In genomic region chr4:41773502-41773901, GRCm38 (mm10) we compare ENCODE assay signal across 8 mouse cellular contexts. TPM values are rescaled to one million over a fixed set of nuclear protein-coding genes. Genes with fewer than 3 reads are reported as not detected.
DNase-seq lines count a peak whose midpoint lies in the region; ATAC-seq and TF ChIP-seq lines count a peak whose summit lies in the region.
"Not testable (repeated sequence)": the region's sequence is repeated elsewhere in the genome, so short reads cannot be mapped to it uniquely, and the experiment has no call there.

No protein-coding gene starts in this region.

- TF ChIP-seq POLR2A in bone marrow, adult 2 months (IDR thresholded peaks at IDR 0.05; ENCODE audit: borderline replicate concordance, control insufficient read depth, low read depth, low read length) = peak; percentile 10; the same call in 1 of the 2 replicates

- H3K9ac ChIP-seq in embryonic facial prominence, embryonic 14.5 days (ENCODE audit: low read depth, low read length) = 0 out of 2 replicates have a peak overlapping the region, but pooled peaks have one; percentile 19
- H3K9ac ChIP-seq in liver, embryonic 11.5 days (ENCODE audit: low read depth, low read length) = not testable (repeated sequence)
- peak overlapping the region; percentile 38; the same call in 1 of the 2 replicates for H3K9ac ChIP-seq in midbrain, embryonic 15.5 days

- not testable (repeated sequence) for H3K27me3 ChIP-seq in embryonic facial prominence, embryonic 14.5 days (replicated peaks; ENCODE audit: control insufficient read depth, insufficient read depth, low read length); heart, embryonic 10.5 days (ENCODE audit: insufficient read depth, poor library complexity, severe bottlenecking); liver, embryonic 11.5 days (replicated peaks; ENCODE audit: control insufficient read depth, insufficient read depth, low read length); midbrain, embryonic 15.5 days (replicated peaks)

- H3K4me3 ChIP-seq in bone marrow, adult 2 months (replicated peaks; ENCODE audit: control insufficient read depth, low read depth, low read length) = peak overlapping the region; percentile 70
- peak overlapping the region; percentile 37 for H3K4me3 ChIP-seq in embryonic facial prominence, embryonic 14.5 days (ENCODE audit: low read depth, low read length)
- peak overlapping the region; percentile 53 for H3K4me3 ChIP-seq in heart, embryonic 10.5 days
- peak overlapping the region; percentile 44 for H3K4me3 ChIP-seq in liver, embryonic 11.5 days (ENCODE audit: low read depth, low read length)
- peak overlapping the region; percentile 50 for H3K4me3 ChIP-seq in midbrain, embryonic 15.5 days

- peak overlapping the region; percentile 49 for H3K4me2 ChIP-seq in embryonic facial prominence, embryonic 14.5 days (ENCODE audit: low read depth, low read length)
- H3K4me2 ChIP-seq in liver, embryonic 11.5 days = peak overlapping the region; percentile 50
- H3K4me2 ChIP-seq in midbrain, embryonic 15.5 days = peak overlapping the region; percentile 56

- not testable (repeated sequence) for TF ChIP-seq CTCF in bone marrow, adult 2 months (IDR thresholded peaks at IDR 0.05; ENCODE audit: control insufficient read depth, insufficient read depth, low read length)

- not testable (repeated sequence) for H3K27ac ChIP-seq in bone marrow, adult 2 months (ENCODE audit: control insufficient read depth, insufficient read depth, low read depth, low read length, poor library complexity); liver, embryonic 11.5 days (ENCODE audit: low read depth, low read length)
- H3K27ac ChIP-seq in embryonic facial prominence, embryonic 14.5 days (replicated peaks; ENCODE audit: low read depth, low read length) = 0 out of 2 replicates have a peak overlapping the region, but pooled peaks have one; percentile 52
- H3K27ac ChIP-seq in heart, embryonic 10.5 days = peak overlapping the region; percentile 74; the same call in 1 of the 2 replicates
- peak overlapping the region; percentile 60; the same call in 1 of the 2 replicates for H3K27ac ChIP-seq in midbrain, embryonic 15.5 days

- peak; percentile 64 to 65 for DNase-seq in B cell, adult 2 months
- peak; percentile 82 for DNase-seq in embryonic facial prominence, embryonic 14.5 days (ENCODE audit: low spot score)
- peak; percentile 90 for DNase-seq in heart, embryonic 10.5 days (ENCODE audit: low spot score)
- peak; percentile 88 for DNase-seq in kidney, adult 11 months
- not testable (repeated sequence) for DNase-seq in liver, embryonic 11.5 days (ENCODE audit: low spot score)
- DNase-seq in spleen, adult 18-20 months = peak; percentile 62 to 66

- WGBS in bone marrow, adult 2 months = 0% methylated on average over 25 of the region's 25 CpGs
- 1% methylated on average over 14 of the region's 25 CpGs for WGBS in embryonic facial prominence, embryonic 14.5 days
- WGBS in heart, embryonic 10.5 days = under 1% methylated on average over 25 of the region's 25 CpGs
- 1% methylated on average over 17 of the region's 25 CpGs for WGBS in liver, embryonic 11.5 days
- 0% methylated on average over 24 of the region's 25 CpGs for WGBS in midbrain, embryonic 15.5 days

- not testable (repeated sequence) for H3K36me3 ChIP-seq in embryonic facial prominence, embryonic 14.5 days (ENCODE audit: control insufficient read depth, insufficient read depth, low read length); heart, embryonic 10.5 days; liver, embryonic 11.5 days (ENCODE audit: control insufficient read depth, insufficient read depth, low read length); midbrain, embryonic 15.5 days (replicated peaks)

- not testable (repeated sequence) for ATAC-seq in embryonic facial prominence, embryonic 14.5 days (ENCODE audit: low read depth); liver, embryonic 11.5 days (replicated peaks; ENCODE audit: low FRiP score); midbrain, embryonic 15.5 days (replicated peaks)

- not testable (repeated sequence) for H3K4me1 ChIP-seq in bone marrow, adult 2 months (ENCODE audit: control insufficient read depth, insufficient read depth, low read length); embryonic facial prominence, embryonic 14.5 days (ENCODE audit: control insufficient read depth, insufficient read depth, low read length); heart, embryonic 10.5 days; liver, embryonic 11.5 days (replicated peaks; ENCODE audit: control insufficient read depth, insufficient read depth, low read length); midbrain, embryonic 15.5 days

- H3K9me3 ChIP-seq in embryonic facial prominence, embryonic 14.5 days (ENCODE audit: control insufficient read depth, low read length); heart, embryonic 10.5 days; liver, embryonic 11.5 days (ENCODE audit: control insufficient read depth, low read length); midbrain, embryonic 15.5 days: not testable (repeated sequence)

RNA-seq across cellular contexts. Expression of gene Ccl27a, which starts 0.5 kb away (rescaled TPM):
- 6.2 and 28.8 TPM in 2 replicates for polyA plus RNA-seq in bone marrow, adult 2 months (2011; ENCODE audit: insufficient read depth, insufficient read length, low replicate concordance, missing spikeins)
- polyA plus RNA-seq in embryonic facial prominence, embryonic 14.5 days (2014; fragmentation: Nextera tagmentation; extraction: Ambion mirVana) = 41.4 and 46.0 TPM in 2 replicates
- 38.1 and 39.7 TPM in 2 replicates for polyA plus RNA-seq in heart, embryonic 10.5 days (2016; fragmentation: Nextera tagmentation; extraction: Ambion mirVana)
- 14.4 TPM in 2 replicates for polyA plus RNA-seq in liver, embryonic 11.5 days (2014; fragmentation: Nextera tagmentation; extraction: Ambion mirVana)
- polyA plus RNA-seq in midbrain, embryonic 15.5 days (2015; fragmentation: Nextera tagmentation; extraction: Ambion mirVana) = 278 and 302 TPM in 2 replicates

RNA-seq across cellular contexts. Expression of gene Sigmar1, which starts 17.5 kb away (rescaled TPM):
- 6.0 and 13.4 TPM in 2 replicates for polyA plus RNA-seq in bone marrow, adult 2 months (2011; ENCODE audit: insufficient read depth, insufficient read length, low replicate concordance, missing spikeins)
- 77.9 and 79.7 TPM in 2 replicates for polyA plus RNA-seq in embryonic facial prominence, embryonic 14.5 days (2014; fragmentation: Nextera tagmentation; extraction: Ambion mirVana)
- 79.3 and 97.8 TPM in 2 replicates for polyA plus RNA-seq in heart, embryonic 10.5 days (2016; fragmentation: Nextera tagmentation; extraction: Ambion mirVana)
- polyA plus RNA-seq in liver, embryonic 11.5 days (2014; fragmentation: Nextera tagmentation; extraction: Ambion mirVana) = 87.5 and 90.5 TPM in 2 replicates
- 65.7 and 66.0 TPM in 2 replicates for polyA plus RNA-seq in midbrain, embryonic 15.5 days (2015; fragmentation: Nextera tagmentation; extraction: Ambion mirVana)

RNA-seq across cellular contexts. Expression of gene Galt, which starts 18.5 kb away (rescaled TPM):
- 12.3 and 26.9 TPM in 2 replicates for polyA plus RNA-seq in bone marrow, adult 2 months (2011; ENCODE audit: insufficient read depth, insufficient read length, low replicate concordance, missing spikeins)
- 35.1 and 36.5 TPM in 2 replicates for polyA plus RNA-seq in embryonic facial prominence, embryonic 14.5 days (2014; fragmentation: Nextera tagmentation; extraction: Ambion mirVana)
- 52.7 and 69.7 TPM in 2 replicates for polyA plus RNA-seq in heart, embryonic 10.5 days (2016; fragmentation: Nextera tagmentation; extraction: Ambion mirVana)
- 40.7 and 45.8 TPM in 2 replicates for polyA plus RNA-seq in liver, embryonic 11.5 days (2014; fragmentation: Nextera tagmentation; extraction: Ambion mirVana)
- polyA plus RNA-seq in midbrain, embryonic 15.5 days (2015; fragmentation: Nextera tagmentation; extraction: Ambion mirVana) = 48.3 and 51.1 TPM in 2 replicates

RNA-seq across cellular contexts. Expression of gene Arid3c, which starts 42.6 kb away (rescaled TPM):
- polyA plus RNA-seq in bone marrow, adult 2 months (2011; ENCODE audit: insufficient read depth, insufficient read length, low replicate concordance, missing spikeins) = not detected in 2 replicates
- 0.12 and 0.15 TPM in 2 replicates for polyA plus RNA-seq in embryonic facial prominence, embryonic 14.5 days (2014; fragmentation: Nextera tagmentation; extraction: Ambion mirVana)
- polyA plus RNA-seq in heart, embryonic 10.5 days (2016; fragmentation: Nextera tagmentation; extraction: Ambion mirVana) = not detected in 2 replicates
- polyA plus RNA-seq in liver, embryonic 11.5 days (2014; fragmentation: Nextera tagmentation; extraction: Ambion mirVana) = not detected in 2 replicates
- polyA plus RNA-seq in midbrain, embryonic 15.5 days (2015; fragmentation: Nextera tagmentation; extraction: Ambion mirVana) = 0.56 and 1.1 TPM in 2 replicates

RNA-seq across cellular contexts. Expression of gene Dctn3, which starts 50.5 kb away (rescaled TPM):
- polyA plus RNA-seq in bone marrow, adult 2 months (2011; ENCODE audit: insufficient read depth, insufficient read length, low replicate concordance, missing spikeins) = 24.0 and 48.2 TPM in 2 replicates
- polyA plus RNA-seq in embryonic facial prominence, embryonic 14.5 days (2014; fragmentation: Nextera tagmentation; extraction: Ambion mirVana) = 112 and 117 TPM in 2 replicates
- polyA plus RNA-seq in heart, embryonic 10.5 days (2016; fragmentation: Nextera tagmentation; extraction: Ambion mirVana) = 143 and 146 TPM in 2 replicates
- 107 and 118 TPM in 2 replicates for polyA plus RNA-seq in liver, embryonic 11.5 days (2014; fragmentation: Nextera tagmentation; extraction: Ambion mirVana)
- polyA plus RNA-seq in midbrain, embryonic 15.5 days (2015; fragmentation: Nextera tagmentation; extraction: Ambion mirVana) = 295 and 308 TPM in 2 replicates
